Mouse (Mus musculus): ENCODE measurements around the gene Olfr1329. TPM values are rescaled to one million over a fixed set of nuclear protein-coding genes. Genes with fewer than 3 reads are reported as not detected.
"Not testable (repeated sequence)": the region's sequence is repeated elsewhere in the genome, so short reads cannot be mapped to it uniquely, and the experiment has no call there.

Gene Olfr1329
- polyA plus RNA-seq (2012) = not detected in 2 replicates

DNA sequence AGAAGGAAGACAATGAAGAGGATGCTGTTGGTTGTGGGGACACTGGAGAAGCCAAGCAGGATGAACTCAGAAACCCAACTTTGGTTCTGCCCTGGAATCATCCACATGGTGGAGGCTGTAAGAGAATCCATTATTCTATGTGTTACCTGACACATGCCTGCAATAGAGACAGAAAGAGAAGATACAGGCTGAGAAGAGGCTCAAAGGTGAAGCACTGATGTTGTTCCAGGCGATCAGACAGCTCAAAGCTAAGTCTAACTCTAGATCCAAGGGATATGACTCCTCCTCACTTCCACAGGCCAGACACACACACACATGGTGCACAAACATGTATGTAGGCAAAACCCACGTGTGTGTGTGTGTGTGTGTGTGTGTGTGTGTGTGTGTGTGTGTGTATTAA lies at the start of gene Olfr1329:
Gene Olfr1329, minus strand, starts transcription at position 101 of the 400 bp plus-strand sequence.
- not testable (repeated sequence) for H3K36me3 ChIP-seq (ENCODE audit: control insufficient read depth); H3K27me3 ChIP-seq (ENCODE audit: control insufficient read depth); H3K4me3 ChIP-seq (replicated peaks); H3K4me1 ChIP-seq (ENCODE audit: control insufficient read depth); H3K9me3 ChIP-seq (ENCODE audit: control insufficient read depth, low read length)

DNA sequence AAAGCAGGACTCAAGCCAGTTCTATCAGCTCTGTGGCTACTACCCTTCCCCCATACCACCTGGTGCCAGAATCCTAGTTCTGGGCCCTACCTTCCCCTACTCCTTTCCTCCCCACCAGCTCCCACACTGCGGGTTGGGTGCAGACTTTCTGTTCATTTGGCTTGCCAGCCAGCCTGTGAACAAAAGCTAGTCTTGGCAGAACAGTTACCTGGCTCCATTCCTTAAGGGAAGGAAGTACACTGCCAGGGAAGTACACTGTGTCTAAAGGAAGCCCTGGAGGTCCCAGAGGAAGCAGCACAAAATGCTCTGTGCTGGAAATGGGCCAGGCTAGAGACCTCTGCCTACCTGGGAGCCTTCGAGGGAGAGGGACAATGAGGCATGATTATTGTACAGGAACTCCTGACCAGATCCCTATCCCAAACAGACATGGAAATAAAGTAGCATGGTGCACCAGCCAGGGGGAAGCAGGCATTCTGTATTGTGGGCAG lies 43.9 kb upstream of the Olfr1329 start, which contains the start of gene Lao1:
Gene Lao1, plus strand, starts transcription at position 438 of the 488 bp plus-strand sequence.
- no peaks in the 10 kb centered on the region for H3K4me1 ChIP-seq (ENCODE audit: control insufficient read depth)
- no peak within 1 kb of the TSS for H3K4me3 ChIP-seq (replicated peaks)
- no peaks in the 10 kb centered on the region for H3K27me3 ChIP-seq (ENCODE audit: control insufficient read depth)
- TF ChIP-seq GATA1 (IDR thresholded peaks at IDR 0.05; ENCODE audit: low read length) (no peak), TAL1 (IDR thresholded peaks at IDR 0.05; ENCODE audit: low read length) (no peak)
- no peaks in the 10 kb centered on the region for H3K9me3 ChIP-seq (ENCODE audit: control insufficient read depth, low read length)
- H3K36me3 ChIP-seq (ENCODE audit: control insufficient read depth) = no peaks in the 10 kb centered on the region

DNA sequence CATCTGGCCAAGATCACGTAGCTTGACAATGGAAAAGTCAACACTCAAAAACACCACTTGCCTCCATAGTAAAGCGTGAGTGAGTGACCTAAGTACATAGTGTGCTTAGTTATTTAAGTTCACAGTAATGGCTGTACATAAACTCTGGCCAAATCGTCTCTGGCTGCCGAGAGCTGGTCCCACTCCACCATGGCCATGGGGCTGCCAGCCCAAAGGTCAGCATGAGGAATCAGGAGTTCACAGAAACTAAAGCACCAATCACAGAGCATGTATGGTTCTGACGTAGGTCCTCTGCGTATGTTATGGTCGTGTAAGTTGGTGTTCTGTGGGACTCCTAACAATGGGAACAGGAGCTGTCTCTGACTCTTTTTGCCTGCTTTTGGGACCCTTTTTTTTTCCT lies 41.5 kb upstream of the Olfr1329 start:
- no peaks in the 10 kb centered on the region for H3K36me3 ChIP-seq (ENCODE audit: control insufficient read depth)
- TF ChIP-seq TAL1 (IDR thresholded peaks at IDR 0.05; ENCODE audit: low read length) (no peak), GATA1 (IDR thresholded peaks at IDR 0.05; ENCODE audit: low read length) (no peak)
- no peaks in the 10 kb centered on the region for H3K27me3 ChIP-seq (ENCODE audit: control insufficient read depth)
- no peaks in the 10 kb centered on the region for H3K4me1 ChIP-seq (ENCODE audit: control insufficient read depth)
- H3K4me3 ChIP-seq (replicated peaks) = no peak overlapping the region
- H3K9me3 ChIP-seq (ENCODE audit: control insufficient read depth, low read length) = no peaks in the 10 kb centered on the region

DNA sequence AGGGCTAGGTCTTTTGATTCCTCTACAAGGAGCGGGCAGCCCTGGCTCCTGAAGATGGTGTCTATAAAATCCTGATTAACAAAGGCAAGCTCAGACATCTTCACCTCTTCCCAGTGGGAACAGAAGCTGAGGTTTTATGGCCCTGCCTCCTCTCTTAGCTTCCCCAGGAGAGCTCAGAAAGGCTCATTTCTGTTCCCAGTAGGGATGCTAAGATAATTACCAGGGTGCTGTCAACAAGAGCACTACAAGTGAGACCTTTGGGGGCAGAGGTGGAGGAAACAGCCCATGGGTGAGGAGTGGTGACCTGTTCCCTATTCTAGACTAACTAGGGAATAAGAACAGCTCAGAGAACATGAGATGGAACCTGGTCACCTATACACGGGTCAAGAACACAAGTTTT lies 21.2 kb upstream of the Olfr1329 start, which contains the start of gene Olfr1328:
Gene Olfr1328, minus strand, starts transcription at position 101 of the 400 bp plus-strand sequence.
- H3K4me3 ChIP-seq (replicated peaks) = no peak within 1 kb of the TSS
- no peaks in the 10 kb centered on the region for H3K36me3 ChIP-seq (ENCODE audit: control insufficient read depth)
- no peak for TF ChIP-seq TAL1 (IDR thresholded peaks at IDR 0.05; ENCODE audit: low read length)
- TF ChIP-seq GATA1 (IDR thresholded peaks at IDR 0.05; ENCODE audit: low read length) = no peak
- H3K9me3 ChIP-seq (ENCODE audit: control insufficient read depth, low read length) = no peaks in the 10 kb centered on the region
- H3K4me1 ChIP-seq (ENCODE audit: control insufficient read depth) = no peaks in the 10 kb centered on the region
- no peaks in the 10 kb centered on the region for H3K27me3 ChIP-seq (ENCODE audit: control insufficient read depth)

DNA sequence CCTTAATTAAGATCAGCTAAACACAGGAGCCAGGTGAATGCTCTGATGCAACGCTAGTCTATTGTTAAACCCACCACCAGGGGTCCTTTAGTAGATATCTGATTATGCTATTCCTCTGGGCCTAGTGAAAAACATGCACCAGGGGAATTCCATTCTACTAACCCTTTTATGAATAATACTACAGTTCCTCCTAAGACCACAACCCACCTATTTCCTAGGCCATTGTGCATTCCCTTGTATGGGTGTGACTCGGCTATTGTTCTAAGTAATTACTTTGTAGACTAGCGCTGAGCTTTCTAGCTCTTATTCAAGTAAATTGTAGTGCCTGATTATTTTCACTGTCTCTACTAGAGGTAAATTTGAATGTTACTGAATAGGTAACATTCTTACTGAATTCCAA lies 14.1 kb upstream of the Olfr1329 start:
- not testable (repeated sequence) for H3K4me1 ChIP-seq (ENCODE audit: control insufficient read depth); H3K9me3 ChIP-seq (ENCODE audit: control insufficient read depth, low read length); H3K36me3 ChIP-seq (ENCODE audit: control insufficient read depth); H3K4me3 ChIP-seq (replicated peaks); H3K27me3 ChIP-seq (ENCODE audit: control insufficient read depth)

DNA sequence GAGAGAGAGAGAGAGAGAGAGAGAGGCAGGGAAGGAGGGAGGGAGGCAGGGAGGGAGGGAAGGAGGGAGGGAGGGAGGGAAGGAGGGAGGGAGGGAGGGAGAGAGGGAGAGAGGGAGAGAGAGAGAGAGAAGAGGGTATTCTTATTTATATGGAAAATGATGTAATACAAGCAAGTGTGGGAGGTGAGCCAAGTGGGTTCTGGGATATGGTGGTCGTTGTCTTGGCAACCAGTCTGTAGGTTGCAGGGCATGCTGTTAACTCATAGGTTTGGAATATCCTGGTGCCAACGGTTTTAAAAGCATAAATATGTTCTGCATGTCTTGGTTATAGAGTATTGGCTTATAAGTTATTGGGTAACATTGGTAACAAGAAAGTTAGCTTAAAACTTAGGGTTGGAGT lies 15.3 kb downstream of the Olfr1329 start:
- Histone ChIP-seq H3K4me1 (ENCODE audit: control insufficient read depth) (no peaks in the 10 kb centered on the region), H3K4me3 (replicated peaks) (no peak overlapping the region), H3K9me3 (ENCODE audit: control insufficient read depth, low read length) (no peaks in the 10 kb centered on the region), H3K36me3 (ENCODE audit: control insufficient read depth) (no peaks in the 10 kb centered on the region), H3K27me3 (ENCODE audit: control insufficient read depth) (no peaks in the 10 kb centered on the region)
- TF ChIP-seq GATA1 (IDR thresholded peaks at IDR 0.05; ENCODE audit: low read length) = no peak
- no peak for TF ChIP-seq TAL1 (IDR thresholded peaks at IDR 0.05; ENCODE audit: low read length)

DNA sequence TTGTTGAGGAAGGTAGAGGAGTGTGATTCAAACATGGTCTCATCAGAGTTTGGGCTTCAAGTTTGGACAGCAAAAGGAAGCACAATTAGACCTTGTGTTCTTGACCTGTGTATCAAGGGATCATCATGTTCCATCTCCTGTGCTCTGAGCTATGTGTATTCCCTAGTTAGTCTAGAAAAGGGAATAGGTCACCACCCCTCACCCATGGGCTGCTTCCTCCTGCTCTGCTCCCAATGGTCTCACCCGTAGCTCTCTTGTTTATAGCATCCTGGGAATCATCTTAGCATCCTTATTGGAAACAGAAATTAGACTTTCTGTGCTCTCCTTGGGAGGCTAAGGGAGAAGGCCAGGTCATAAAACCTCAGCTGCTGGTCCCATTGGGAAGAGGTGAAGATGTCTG lies 29.0 kb downstream of the Olfr1329 start, which contains the start of gene Olfr1330:
Gene Olfr1330, plus strand, starts transcription at position 301 of the 400 bp plus-strand sequence.
- H3K27me3 ChIP-seq (ENCODE audit: control insufficient read depth) = no peaks in the 10 kb centered on the region
- H3K4me3 ChIP-seq (replicated peaks) = no peak within 1 kb of the TSS
- H3K36me3 ChIP-seq (ENCODE audit: control insufficient read depth) = no peaks in the 10 kb centered on the region
- no peaks in the 10 kb centered on the region for H3K4me1 ChIP-seq (ENCODE audit: control insufficient read depth)
- H3K9me3 ChIP-seq (ENCODE audit: control insufficient read depth, low read length) = no peaks in the 10 kb centered on the region
- no peak for TF ChIP-seq GATA1 (IDR thresholded peaks at IDR 0.05; ENCODE audit: low read length)
- TF ChIP-seq TAL1 (IDR thresholded peaks at IDR 0.05; ENCODE audit: low read length) = no peak

DNA sequence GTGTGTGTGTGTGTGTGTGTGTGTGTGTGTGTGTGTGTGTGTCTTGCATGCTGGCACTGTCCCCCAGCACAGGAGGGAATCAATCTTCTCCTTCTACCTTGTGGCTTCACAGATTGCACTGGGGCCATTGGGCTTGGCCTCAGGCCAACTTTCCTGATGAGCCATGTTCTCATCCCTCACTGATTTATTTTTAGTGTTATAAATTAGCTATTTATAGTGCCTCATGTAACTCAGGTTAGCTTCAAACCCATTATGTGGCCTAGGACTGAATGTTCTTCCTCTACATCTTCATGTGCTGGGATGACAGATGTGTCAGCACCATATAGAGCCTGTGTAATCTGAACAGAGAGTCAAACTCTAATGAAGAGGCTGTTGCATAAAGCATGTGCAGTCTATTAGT lies 49.7 kb downstream of the Olfr1329 start:
- TF ChIP-seq GATA1 (IDR thresholded peaks at IDR 0.05; ENCODE audit: low read length) (no peak), TAL1 (IDR thresholded peaks at IDR 0.05; ENCODE audit: low read length) (no peak)
- H3K36me3 ChIP-seq (ENCODE audit: control insufficient read depth) = no peaks in the 10 kb centered on the region
- no peak overlapping the region for H3K4me3 ChIP-seq (replicated peaks)
- H3K4me1 ChIP-seq (ENCODE audit: control insufficient read depth) = no peaks in the 10 kb centered on the region
- H3K27me3 ChIP-seq (ENCODE audit: control insufficient read depth) = no peaks in the 10 kb centered on the region
- H3K9me3 ChIP-seq (ENCODE audit: control insufficient read depth, low read length) = no peaks in the 10 kb centered on the region

Other genes starting within 250 kb of the Olfr1329 start
- gene Olfr1342, start 224.7 kb downstream of the Olfr1329 start, polyA plus RNA-seq (2012) = not detected in 2 replicates
- gene Olfr1341, start 213.9 kb downstream of the Olfr1329 start, polyA plus RNA-seq (2012) = not detected in 2 replicates
- gene Olfr1340, start 197.3 kb downstream of the Olfr1329 start, polyA plus RNA-seq (2012) = not detected in 2 replicates
- gene Olfr1339, start 185.3 kb downstream of the Olfr1329 start, polyA plus RNA-seq (2012) = not detected in 2 replicates
- not detected in 2 replicates for gene Olfr1338, start 158.7 kb downstream of the Olfr1329 start, polyA plus RNA-seq (2012)
- gene Olfr1337, start 134.9 kb downstream of the Olfr1329 start, polyA plus RNA-seq (2012) = not detected in 2 replicates
- gene Olfr1335, start 107.5 kb downstream of the Olfr1329 start, polyA plus RNA-seq (2012) = not detected in 2 replicates
- gene Olfr1333, start 81.2 kb downstream of the Olfr1329 start, polyA plus RNA-seq (2012) = not detected in 2 replicates
- gene Olfr1331, start 52.8 kb downstream of the Olfr1329 start, polyA plus RNA-seq (2012) = not detected in 2 replicates
- not detected in 2 replicates for gene Olfr1330, start 28.9 kb downstream of the Olfr1329 start, polyA plus RNA-seq (2012)
- 0.02 TPM in 1 of 2 replicates, not detected in the other for gene Olfr1328, start 21.1 kb upstream of the Olfr1329 start, polyA plus RNA-seq (2012)
- gene Lao1, start 44.1 kb upstream of the Olfr1329 start, polyA plus RNA-seq (2012) = not detected in 2 replicates
- 189 and 215 TPM in 2 replicates for gene Slc2a1, start 191.2 kb upstream of the Olfr1329 start, polyA plus RNA-seq (2012)

All from erythroblast, embryonic 14.5 days (primary cell).